In genomic region chr10:58224827-58225785, GRCm38 (mm10) we compare ENCODE assay signal across 18 mouse cellular contexts. TPM values are rescaled to one million over a fixed set of nuclear protein-coding genes. Genes with fewer than 3 reads are reported as not detected.
DNase-seq lines count a peak whose midpoint lies in the region; ATAC-seq lines count a peak whose summit lies in the region.
"Not testable (repeated sequence)": the region's sequence is repeated elsewhere in the genome, so short reads cannot be mapped to it uniquely, and the experiment has no call there.
"Had no signal": no experiment of that assay in that cellular context is flagged by ENCODE, and none has a peak within 500 bp of the region (broad histone marks: within the 10 kb centered on the region; RNA-seq: fewer than 3 reads in every experiment).

Gene AW822073 (minus strand): TSS chr10:58224930.

- intact Hi-C loops in left cerebral cortex, postnatal 4 days (cut with DNase I): not testable (repeated sequence)

- not testable (repeated sequence) for H3K4me3 ChIP-seq in embryonic facial prominence, embryonic 14.5 days (ENCODE audit: low read depth, low read length); heart, embryonic 10.5 days; midbrain, embryonic 11.5 days (ENCODE audit: low read depth, low read length)

- not testable (repeated sequence) for H3K9ac ChIP-seq in embryonic facial prominence, embryonic 14.5 days (ENCODE audit: low read depth, low read length); midbrain, embryonic 11.5 days (ENCODE audit: low read length)

- not testable (repeated sequence) for ATAC-seq in embryonic facial prominence, embryonic 14.5 days (ENCODE audit: low read depth); midbrain, embryonic 11.5 days (ENCODE audit: low FRiP score)

- peak; percentile 30 for DNase-seq in 3T3-L1 (ENCODE audit: low read depth, low spot score)
- peak; percentile 42 for DNase-seq in adrenal gland, postnatal 14 days
- DNase-seq in embryonic facial prominence, embryonic 14.5 days (ENCODE audit: low spot score): peak; percentile 35
- peak; percentile 89 for DNase-seq in heart, embryonic 10.5 days (ENCODE audit: low spot score)
- DNase-seq in left cerebral cortex, postnatal 4 days: peak; percentile 37
- peak; percentile 72 for DNase-seq in midbrain, embryonic 11.5 days (ENCODE audit: low spot score, missing footprints)
- peak; percentile 65 to 92 for DNase-seq in spleen, postnatal 4 days (ENCODE audit: low spot score in 2 of 2)
- DNase-seq in urinary bladder, postnatal 4 days (ENCODE audit: low spot score in 2 of 2): peak; percentile 76 to 94

- H3K4me1 ChIP-seq in embryonic facial prominence, embryonic 14.5 days (ENCODE audit: control insufficient read depth, insufficient read depth, low read length); heart, embryonic 10.5 days; midbrain, embryonic 11.5 days (ENCODE audit: control insufficient read depth, insufficient read depth, low read length): not testable (repeated sequence)

- 82% methylated on average over 16 of the region's 18 CpGs for WGBS in embryonic facial prominence, embryonic 14.5 days
- 78% methylated on average over 18 of the region's 18 CpGs for WGBS in heart, embryonic 10.5 days
- 87% methylated on average over 16 of the region's 18 CpGs for WGBS in midbrain, embryonic 11.5 days

- not testable (repeated sequence) for H3K36me3 ChIP-seq in embryonic facial prominence, embryonic 14.5 days (ENCODE audit: control insufficient read depth, insufficient read depth, low read length); heart, embryonic 10.5 days; midbrain, embryonic 11.5 days (ENCODE audit: control insufficient read depth, insufficient read depth, low read length)

- not testable (repeated sequence) for H3K27me3 ChIP-seq in embryonic facial prominence, embryonic 14.5 days (replicated peaks; ENCODE audit: control insufficient read depth, insufficient read depth, low read length); heart, embryonic 10.5 days (ENCODE audit: insufficient read depth, poor library complexity, severe bottlenecking); midbrain, embryonic 11.5 days (ENCODE audit: control insufficient read depth, insufficient read depth, low read length)

- not testable (repeated sequence) for H3K9me3 ChIP-seq in embryonic facial prominence, embryonic 14.5 days (ENCODE audit: control insufficient read depth, low read length); heart, embryonic 10.5 days; midbrain, embryonic 11.5 days (ENCODE audit: control insufficient read depth, low read length)

- H3K27ac ChIP-seq in embryonic facial prominence, embryonic 14.5 days (replicated peaks; ENCODE audit: low read depth, low read length); heart, embryonic 10.5 days; midbrain, embryonic 11.5 days (ENCODE audit: low read depth, low read length): not testable (repeated sequence)

- H3K4me2 ChIP-seq in embryonic facial prominence, embryonic 14.5 days (ENCODE audit: low read depth, low read length); midbrain, embryonic 11.5 days: not testable (repeated sequence)

RNA-seq across cellular contexts. Expression of gene AW822073, which starts in this region (rescaled TPM):
- total RNA-seq in adrenal gland, postnatal 14 days (2021): not detected in 2 replicates
- not detected in 2 replicates for polyA plus RNA-seq in embryonic facial prominence, embryonic 14.5 days (2014; fragmentation: Nextera tagmentation; extraction: Ambion mirVana)
- polyA plus RNA-seq in heart, embryonic 10.5 days (2016; fragmentation: Nextera tagmentation; extraction: Ambion mirVana): not detected in 2 replicates
- total RNA-seq in left cerebral cortex, postnatal 4 days (2021): not detected
- not detected in 2 replicates for polyA plus RNA-seq in midbrain, embryonic 11.5 days (2014; fragmentation: Nextera tagmentation; extraction: Ambion mirVana)
- total RNA-seq: heart, adult 2 months; heart, postnatal 10 days; layer of hippocampus, adult 2 months; left cerebral cortex, adult 8-10 months; neutrophil, adult 5-6 weeks had no signal
- polyA plus RNA-seq: G1E; heart, adult 2 months; hindbrain, embryonic 16.5 days; liver, embryonic 11.5 days; lung, embryonic 16.5 days; stomach, embryonic 16.5 days had no signal

Comparison
In these comparisons a context has a peak if more than half of its experiments do, and no peak if none do; other contexts are left out.
1. Peak in DNase-seq in adrenal gland, postnatal 14 days; RNA of the gene not detected or under 1 TPM.
2. Peak in DNase-seq in embryonic facial prominence, embryonic 14.5 days; RNA of the gene not detected or under 1 TPM.
3. Peak in DNase-seq in heart, embryonic 10.5 days; RNA of the gene not detected or under 1 TPM.
4. Peak in DNase-seq in left cerebral cortex, postnatal 4 days; RNA of the gene not detected or under 1 TPM.
5. Peak in DNase-seq in midbrain, embryonic 11.5 days; RNA of the gene not detected or under 1 TPM.
6. DNase-seq: peak in every context shown above with its lines; median percentile 89 in heart, embryonic 10.5 days; 85 in urinary bladder, postnatal 4 days; 78 in spleen, postnatal 4 days; 72 in midbrain, embryonic 11.5 days; 42 in adrenal gland, postnatal 14 days; 37 in left cerebral cortex, postnatal 4 days; 35 in embryonic facial prominence, embryonic 14.5 days; 30 in 3T3-L1.